Mouse (Mus musculus) MEL (cell line): ENCODE measurements around the gene Ndufa7. TPM values are rescaled to one million over a fixed set of nuclear protein-coding genes. Genes with fewer than 3 reads are reported as not detected.

Source experiments
- DNase-seq: peaks from one replicate; pipeline ENCODE4 v3.0.0; 2011; ENCODE audit warnings: low read depth, low spot score
- H3K27ac ChIP-seq: 2 replicates; pipeline ENCODE4 v1.5.1; 2012; ENCODE audit warnings: low read depth, mild to moderate bottlenecking, control low read depth, low read length, moderate library complexity; ENCODE audit not compliant: control insufficient read depth
- H3K27me3 ChIP-seq, 2 experiments: fragments of 150-350 bp in 1 of 2; sonication (generic) in 1 of 2; 2 replicates each; pipeline ENCODE4 v1.6.1; 2012; ENCODE audit warnings: low read length in 2 of 2, mild to moderate bottlenecking in 2 of 2, improper control_type of control experiment in 1 of 2, moderate library complexity in 1 of 2; ENCODE audit not compliant: insufficient read depth in 2 of 2, control insufficient read depth in 1 of 2
- H3K36me3 ChIP-seq, 2 experiments: 2 replicates each; pipeline ENCODE4 v1.6.1; 2012 to 2014; ENCODE audit warnings: low read length in 2 of 2, improper control_type of control experiment in 1 of 2, inconsistent platforms in 1 of 2, mild to moderate bottlenecking in 1 of 2; ENCODE audit not compliant: insufficient read depth in 2 of 2, control insufficient read depth in 1 of 2
- H3K4me1 ChIP-seq, 2 experiments: fragments of 150-350 bp in 1 of 2; sonication (generic) in 1 of 2; 2 replicates each; pipeline ENCODE4 v1.6.1; 2012; ENCODE audit warnings: low read length in 2 of 2, improper control_type of control experiment in 1 of 2, mild to moderate bottlenecking in 1 of 2; ENCODE audit not compliant: insufficient read depth in 2 of 2, control insufficient read depth in 1 of 2
- H3K4me3 ChIP-seq, 2 experiments: fragments of 150-350 bp in 1 of 2; sonication (generic) in 1 of 2; 2 replicates each; pipeline ENCODE4 v1.5.1; 2012; ENCODE audit warnings: low read depth in 2 of 2, low read length in 2 of 2, mild to moderate bottlenecking in 2 of 2, moderate library complexity in 2 of 2, control low read depth in 1 of 2, improper control_type of control experiment in 1 of 2; ENCODE audit not compliant: control insufficient read depth in 1 of 2, insufficient read depth in 1 of 2
- H3K79me2 ChIP-seq: 2 replicates; pipeline ENCODE4 v1.6.1; 2012; ENCODE audit warnings: mild to moderate bottlenecking, low read length, moderate library complexity; ENCODE audit not compliant: control insufficient read depth, poor library complexity, insufficient read depth
- H3K9ac ChIP-seq: 2 replicates; pipeline ENCODE4 v1.6.1; 2012; ENCODE audit warnings: low read depth, mild to moderate bottlenecking, control low read depth, low read length, moderate library complexity; ENCODE audit not compliant: control insufficient read depth, poor library complexity, severe bottlenecking
- H3K9me3 ChIP-seq: fragments of 150-350 bp; sonication (generic); replicated peaks from 2 replicates; pipeline ENCODE4 v1.6.1; 2012; ENCODE audit warnings: mild to moderate bottlenecking, low read length, improper control_type of control experiment, moderate library complexity; ENCODE audit not compliant: insufficient read depth
- BHLHE40 ChIP-seq: IDR thresholded peaks from 2 replicates; pipeline ENCODE4 v1.6.1; 2012; ENCODE audit warnings: low read depth, mild to moderate bottlenecking, inconsistent platforms, low read length, improper control_type of control experiment, borderline replicate concordance
- CHD2 ChIP-seq: IDR thresholded peaks from 2 replicates; pipeline ENCODE4 v1.6.1; 2011; ENCODE audit warnings: low read length, improper control_type of control experiment
- ELF1 ChIP-seq: IDR thresholded peaks from 2 replicates; pipeline ENCODE4 v1.6.1; 2014; ENCODE audit warnings: low read depth, mild to moderate bottlenecking, inconsistent platforms, low read length, improper control_type of control experiment, moderate library complexity
- ETS1 ChIP-seq: IDR thresholded peaks from 2 replicates; pipeline ENCODE4 v1.6.1; 2012; ENCODE audit warnings: low read depth, mild to moderate bottlenecking, inconsistent platforms, low read length, improper control_type of control experiment, moderate library complexity
- GATA1 ChIP-seq: IDR thresholded peaks from 2 replicates; pipeline ENCODE4 v1.6.1; 2011; ENCODE audit warnings: low read depth, low read length, improper control_type of control experiment
- MAZ ChIP-seq: IDR thresholded peaks from 2 replicates; pipeline ENCODE4 v1.6.1; 2012; ENCODE audit warnings: low read depth, mild to moderate bottlenecking, inconsistent platforms, low read length, improper control_type of control experiment
- MYC ChIP-seq: IDR thresholded peaks from 2 replicates; pipeline ENCODE4 v1.6.1; 2011; ENCODE audit warnings: low read depth, mild to moderate bottlenecking, low read length, improper control_type of control experiment, moderate library complexity
- NELFE ChIP-seq: IDR thresholded peaks from 2 replicates; pipeline ENCODE4 v1.6.1; 2011; ENCODE audit warnings: low read depth, low read length, improper control_type of control experiment
- POLR2A ChIP-seq, 2 experiments: IDR thresholded peaks; 2 replicates each; pipeline ENCODE4 v1.6.1; 2011 to 2012; ENCODE audit warnings: low read length in 2 of 2, mild to moderate bottlenecking in 2 of 2, control low read depth in 1 of 2, improper control_type of control experiment in 1 of 2, low read depth in 1 of 2, moderate library complexity in 1 of 2; ENCODE audit not compliant: control insufficient read depth in 1 of 2, insufficient read depth in 1 of 2, poor library complexity in 1 of 2
- RCOR1 ChIP-seq: IDR thresholded peaks from 2 replicates; pipeline ENCODE4 v1.6.1; 2012; ENCODE audit warnings: low read depth, mild to moderate bottlenecking, inconsistent platforms, low read length, improper control_type of control experiment
- TCF12 ChIP-seq: IDR thresholded peaks from 2 replicates; pipeline ENCODE4 v1.6.1; 2014; ENCODE audit warnings: low read depth, mild to moderate bottlenecking, inconsistent platforms, low read length, improper control_type of control experiment, moderate library complexity
- UBTF ChIP-seq: IDR thresholded peaks from 2 replicates; pipeline ENCODE4 v1.6.1; 2012; ENCODE audit warnings: low read depth, mild to moderate bottlenecking, inconsistent platforms, low read length, improper control_type of control experiment, moderate library complexity, borderline replicate concordance; ENCODE audit not compliant: insufficient read depth
- ZC3H11A ChIP-seq: IDR thresholded peaks from 2 replicates; pipeline ENCODE4 v1.6.1; 2012; ENCODE audit warnings: low read depth, mild to moderate bottlenecking, inconsistent platforms, low read length, improper control_type of control experiment
- ZMIZ1 ChIP-seq: IDR thresholded peaks from 2 replicates; pipeline ENCODE4 v1.6.1; 2012; ENCODE audit warnings: low read depth, mild to moderate bottlenecking, inconsistent platforms, low read length, improper control_type of control experiment, moderate library complexity
- ZNF384 ChIP-seq: IDR thresholded peaks from 2 replicates; pipeline ENCODE4 v1.6.1; 2012; ENCODE audit warnings: low read depth, mild to moderate bottlenecking, inconsistent platforms, low read length, improper control_type of control experiment
- polyA plus RNA-seq, 2 experiments: library from polyadenylated mRNA; stranded (reverse) in 1 of 2; unstranded in 1 of 2; fragments of >175 nt in 1 of 2; fragments of >200 nt in 1 of 2; gene quantifications; 2 replicates each; pipeline versions ENCODE4 v1.2.1 to v1.2.4; 2012; ENCODE audit warnings: low replicate concordance in 2 of 2, low read depth in 1 of 2; ENCODE audit not compliant: insufficient read length in 2 of 2, insufficient read depth in 1 of 2, missing spikeins in 1 of 2
- total RNA-seq: library from RNA; depleted of rRNA; stranded (reverse); fragments of 300-350 nt; gene quantifications from 2 replicates; pipeline ENCODE4 v1.2.3, GENCODE M21; 2012

The Ndufa7 gene
- total and polyA plus RNA-seq, 3 experiments, result 326 to 370 TPM; not detected in 1

DNA sequence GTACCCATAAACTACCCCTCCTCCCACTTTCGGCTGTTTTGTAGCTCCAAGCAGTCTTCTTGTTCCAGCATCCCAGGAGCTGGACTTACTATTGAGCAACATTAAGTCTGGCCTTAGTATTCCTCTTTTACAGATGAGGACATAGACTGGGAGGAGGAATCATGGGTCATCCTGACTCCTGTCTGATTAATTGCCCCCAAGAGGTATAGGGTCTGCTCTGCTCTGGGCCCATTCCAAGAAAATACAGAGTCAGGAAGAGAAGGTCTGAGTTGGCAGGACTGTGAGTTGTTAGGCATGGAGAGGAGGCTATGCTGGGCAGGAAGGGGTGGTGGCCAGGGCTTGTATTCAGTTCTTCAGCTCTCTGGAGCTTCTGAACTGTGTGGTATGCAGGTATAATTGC lies 19.8 kb downstream of the Ndufa7 start:
- Histone ChIP-seq H3K4me1 (peaks cover 2 to 11% of the 10 kb centered on the region in 2 experiments; a peak in 3 of 4 replicates), H3K9ac (no peak overlapping the region), H3K27me3 (no peaks in the 10 kb centered on the region), H3K27ac (no peak overlapping the region), H3K36me3 (peaks cover 0 to 10% of the 10 kb centered on the region in 2 experiments; a peak in 2 of 4 replicates), H3K9me3 (no peaks in the 10 kb centered on the region), H3K79me2 (peaks cover 4% of the 10 kb centered on the region; the same call in 1 of the 2 replicates), H3K4me3 (no peak overlapping the region; a peak in 1 of 4 replicates)
- TF ChIP-seq MAZ (no peak), POLR2A (IDR thresholded peaks at IDR 0.05; ENCODE audit: control insufficient read depth in 1 of 2, insufficient read depth in 1 of 2, low read depth in 1 of 2, low read length in 2 of 2, poor library complexity in 1 of 2) (no peak), TCF12 (no peak), ZNF384 (no peak)
- DNase-seq, result no peak

DNA sequence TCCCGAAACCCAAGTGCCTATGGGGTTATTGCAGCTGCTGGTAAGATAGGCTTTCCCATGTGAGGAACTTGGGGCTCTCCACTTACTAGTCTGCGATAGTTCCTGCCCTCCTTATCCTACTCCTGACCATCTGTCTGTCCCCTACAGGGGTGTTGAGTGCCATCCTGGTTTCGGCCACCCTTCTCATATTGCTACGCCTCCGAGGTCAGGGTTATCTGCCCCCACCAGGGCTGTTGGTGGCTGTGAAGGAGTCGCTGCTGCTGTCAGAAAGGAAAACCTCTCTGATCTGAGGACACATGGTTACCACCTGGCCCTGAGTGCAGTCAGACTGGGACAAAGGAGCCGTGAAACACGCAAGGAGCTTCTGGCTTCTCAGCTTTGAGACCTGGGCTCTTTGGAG lies 23.8 kb downstream of the Ndufa7 start:
- Histone ChIP-seq H3K27ac (no peak overlapping the region), H3K4me3 (no peak overlapping the region), H3K27me3 (no peaks in the 10 kb centered on the region), H3K79me2 (peaks cover 4% of the 10 kb centered on the region; the same call in 1 of the 2 replicates), H3K36me3 (peaks cover 0 to 2% of the 10 kb centered on the region in 2 experiments; a peak in 1 of 4 replicates), H3K9me3 (no peaks in the 10 kb centered on the region), H3K4me1 (peaks cover 0 to 6% of the 10 kb centered on the region in 2 experiments; a peak in 1 of 4 replicates), H3K9ac (no peak overlapping the region)
- DNase-seq, result no peak
- TF ChIP-seq NELFE (no peak), ZC3H11A (no peak), MYC (no peak), TCF12 (no peak), RCOR1 (no peak), CHD2 (no peak), BHLHE40 (no peak), GATA1 (no peak)

DNA sequence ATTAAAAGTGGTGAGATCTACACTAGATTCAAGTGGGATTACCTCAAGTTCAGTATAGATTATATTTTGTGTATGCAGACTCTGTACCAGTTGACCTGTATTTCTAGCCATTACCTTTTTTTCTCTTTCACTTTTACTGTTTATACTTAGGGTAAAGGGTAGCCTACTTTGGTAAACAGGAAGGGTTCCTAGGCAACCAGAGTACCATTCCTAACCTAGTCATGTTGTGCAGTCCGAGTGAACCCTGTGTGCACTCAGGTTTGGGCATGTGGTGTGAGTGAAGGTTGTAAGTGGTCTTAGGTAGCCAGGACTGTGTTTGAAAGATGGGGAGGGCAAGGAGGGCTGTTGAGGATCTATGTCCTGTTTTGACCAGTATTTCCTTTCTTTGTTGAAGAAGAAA lies 27.0 kb downstream of the Ndufa7 start:
- Histone ChIP-seq H3K27me3 (no peaks in the 10 kb centered on the region), H3K36me3 (no peaks in the 10 kb centered on the region), H3K9ac (no peak overlapping the region), H3K4me1 (no peaks in the 10 kb centered on the region), H3K9me3 (no peaks in the 10 kb centered on the region), H3K4me3 (no peak overlapping the region), H3K79me2 (no peaks in the 10 kb centered on the region), H3K27ac (no peak overlapping the region)
- no peak for TF ChIP-seq ELF1
- no peak for TF ChIP-seq GATA1
- TF ChIP-seq UBTF, result no peak
- no peak for TF ChIP-seq ZC3H11A
- no peak for TF ChIP-seq ZMIZ1
- no peak for TF ChIP-seq ETS1
- TF ChIP-seq TCF12, result no peak
- no peak for DNase-seq
